Mouse (Mus musculus): ENCODE data around the gene Ankrd27. TPM values are rescaled to one million over a fixed set of nuclear protein-coding genes. Genes with fewer than 3 reads are reported as not detected.

Gene Ankrd27
- polyA plus RNA-seq, 1 experiment from 2014 or later = 17.3 TPM

DNA sequence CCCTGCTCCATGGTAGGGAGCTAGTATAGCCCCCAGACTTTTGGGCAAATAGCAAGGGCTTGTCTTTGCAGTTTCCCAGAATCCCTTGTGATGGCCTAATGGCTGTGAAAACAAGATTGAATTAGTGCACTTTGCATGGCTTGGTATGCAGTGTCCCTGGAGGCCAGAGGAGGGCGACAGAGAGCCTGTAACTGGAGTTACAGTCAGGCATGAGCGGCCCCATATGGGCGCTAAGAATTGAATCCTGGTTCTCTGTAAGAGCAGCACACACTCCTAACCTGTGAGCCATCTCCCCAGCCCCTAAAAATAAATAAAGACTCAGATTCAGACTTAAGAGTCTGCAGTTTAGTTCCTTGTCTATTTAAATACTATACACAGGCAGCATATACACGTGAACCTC lies 6.2 kb upstream of the Ankrd27 start:
- peak; percentile 78 for TF ChIP-seq CTCF (IDR thresholded peaks at IDR 0.05; ENCODE audit: low read depth)
- TF ChIP-seq EP300 (optimal IDR thresholded peaks at IDR 0.05) = no peak
- 37% methylated on average over 4 of the region's 4 CpGs for WGBS
- H3K9ac ChIP-seq (ENCODE audit: low read length) = no peak overlapping the region
- DNase-seq (ENCODE audit: low spot score) (peak; percentile 60), ATAC-seq (ENCODE audit: low FRiP score, low TSS enrichment) (peak; percentile 52; the same call in 1 of the 2 replicates)
- no peak overlapping the region for H3K4me2 ChIP-seq (replicated peaks; ENCODE audit: low read depth)
- peaks cover 2% of the 10 kb centered on the region; the same call in 1 of the 2 replicates for H3K4me1 ChIP-seq (replicated peaks; ENCODE audit: control insufficient read depth, insufficient read depth)
- no peaks in the 10 kb centered on the region for H3K36me3 ChIP-seq (ENCODE audit: control insufficient read depth, insufficient read depth, low read length)
- H3K27ac ChIP-seq (replicated peaks) = no peak overlapping the region
- no peaks in the 10 kb centered on the region; the same call in 1 of the 2 replicates for H3K27me3 ChIP-seq (ENCODE audit: control insufficient read depth, insufficient read depth, low read length)
- H3K9me3 ChIP-seq (ENCODE audit: control insufficient read depth, low read length) = no peaks in the 10 kb centered on the region
- H3K4me3 ChIP-seq (ENCODE audit: low read depth, low read length) = no peak overlapping the region

GRCm38 (mm10) chr7:35582719-35583118 lies 3.3 kb upstream of the Ankrd27 start:
- ATAC-seq (ENCODE audit: low FRiP score, low TSS enrichment) (no peak), DNase-seq (ENCODE audit: low spot score) (no peak)
- WGBS = 69% methylated on average over 5 of the region's 5 CpGs
- Histone ChIP-seq H3K27me3 (ENCODE audit: control insufficient read depth, insufficient read depth, low read length) (no peaks in the 10 kb centered on the region; the same call in 1 of the 2 replicates), H3K9me3 (ENCODE audit: control insufficient read depth, low read length) (no peaks in the 10 kb centered on the region), H3K36me3 (ENCODE audit: control insufficient read depth, insufficient read depth, low read length) (no peaks in the 10 kb centered on the region), H3K4me2 (replicated peaks; ENCODE audit: low read depth) (no peak overlapping the region), H3K4me1 (replicated peaks; ENCODE audit: control insufficient read depth, insufficient read depth) (peaks cover 6% of the 10 kb centered on the region), H3K27ac (replicated peaks) (no peak overlapping the region), H3K4me3 (ENCODE audit: low read depth, low read length) (no peak overlapping the region), H3K9ac (ENCODE audit: low read length) (no peak overlapping the region)
- TF ChIP-seq EP300 (optimal IDR thresholded peaks at IDR 0.05) (no peak), CTCF (IDR thresholded peaks at IDR 0.05; ENCODE audit: low read depth) (peak; percentile 51)

- Histone ChIP-seq H3K4me2 (replicated peaks; ENCODE audit: low read depth) (no peak overlapping the region), H3K27ac (replicated peaks) (no peak overlapping the region), H3K9me3 (ENCODE audit: control insufficient read depth, low read length) (no peaks in the 10 kb centered on the region), H3K4me3 (ENCODE audit: low read depth, low read length) (no peak overlapping the region), H3K4me1 (replicated peaks; ENCODE audit: control insufficient read depth, insufficient read depth) (peaks cover 6% of the 10 kb centered on the region), H3K9ac (ENCODE audit: low read length) (no peak overlapping the region), H3K36me3 (ENCODE audit: control insufficient read depth, insufficient read depth, low read length) (no peaks in the 10 kb centered on the region), H3K27me3 (ENCODE audit: control insufficient read depth, insufficient read depth, low read length) (no peaks in the 10 kb centered on the region; the same call in 1 of the 2 replicates)
- no peak for ATAC-seq (ENCODE audit: low FRiP score, low TSS enrichment)
- WGBS = 20% methylated on average over 11 of the region's 11 CpGs
- TF ChIP-seq CTCF (IDR thresholded peaks at IDR 0.05; ENCODE audit: low read depth) (no peak), EP300 (optimal IDR thresholded peaks at IDR 0.05) (no peak)
- DNase-seq (ENCODE audit: low spot score) = no peak
These were observed 2.5 kb upstream of the Ankrd27 start for GRCm38 (mm10) chr7:35583476-35584025.

DNA sequence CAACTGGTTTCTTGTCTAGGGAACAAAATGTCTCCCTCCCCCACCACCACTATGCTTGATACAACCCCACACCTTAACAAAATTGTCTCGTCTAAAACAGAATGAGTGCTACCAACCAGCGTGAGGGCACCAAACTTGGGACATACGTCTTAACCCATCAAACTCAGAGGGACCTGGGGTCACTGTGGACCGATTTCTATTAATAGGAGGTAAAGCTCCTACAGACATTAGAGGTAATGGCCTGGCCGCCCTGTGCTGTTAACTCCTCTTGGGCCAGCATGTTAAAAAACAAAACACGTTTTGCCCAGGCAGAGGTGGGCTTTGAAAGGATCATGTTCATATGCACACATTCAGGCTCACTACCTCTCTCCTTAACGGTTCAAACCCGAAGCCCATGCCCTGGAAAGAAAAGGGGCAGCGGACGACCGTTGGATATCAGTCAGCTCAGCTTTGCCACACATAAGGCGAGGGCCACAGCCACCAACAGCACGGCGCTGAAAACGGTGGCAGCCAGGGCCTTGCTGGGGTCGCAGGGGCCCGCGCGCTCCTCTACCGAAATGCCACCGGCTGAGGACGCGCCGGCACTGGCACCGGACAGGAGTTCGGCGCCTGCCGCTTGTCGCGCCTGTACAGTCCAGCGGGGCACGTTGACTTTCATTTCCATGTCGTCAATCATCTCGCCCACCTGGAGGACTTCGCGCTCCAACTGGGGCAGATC lies 1.8 kb upstream of the Ankrd27 start:
- H3K9me3 ChIP-seq (ENCODE audit: control insufficient read depth, low read length) = no peaks in the 10 kb centered on the region
- no peaks in the 10 kb centered on the region for H3K36me3 ChIP-seq (ENCODE audit: control insufficient read depth, insufficient read depth, low read length)
- peaks cover 6% of the 10 kb centered on the region for H3K4me1 ChIP-seq (replicated peaks; ENCODE audit: control insufficient read depth, insufficient read depth)
- no peaks in the 10 kb centered on the region; the same call in 1 of the 2 replicates for H3K27me3 ChIP-seq (ENCODE audit: control insufficient read depth, insufficient read depth, low read length)
- 6% methylated on average over 36 of the region's 36 CpGs for WGBS
- H3K4me2 ChIP-seq (replicated peaks; ENCODE audit: low read depth) = peak overlapping the region; percentile 98
- TF ChIP-seq CTCF (IDR thresholded peaks at IDR 0.05; ENCODE audit: low read depth) (no peak), EP300 (optimal IDR thresholded peaks at IDR 0.05) (no peak)
- DNase-seq (ENCODE audit: low spot score) (no peak), ATAC-seq (ENCODE audit: low FRiP score, low TSS enrichment) (no peak)
- peak overlapping the region; percentile 93 for H3K4me3 ChIP-seq (ENCODE audit: low read depth, low read length)
- peak overlapping the region; percentile 32 for H3K9ac ChIP-seq (ENCODE audit: low read length)
- H3K27ac ChIP-seq (replicated peaks) = no peak overlapping the region

DNA sequence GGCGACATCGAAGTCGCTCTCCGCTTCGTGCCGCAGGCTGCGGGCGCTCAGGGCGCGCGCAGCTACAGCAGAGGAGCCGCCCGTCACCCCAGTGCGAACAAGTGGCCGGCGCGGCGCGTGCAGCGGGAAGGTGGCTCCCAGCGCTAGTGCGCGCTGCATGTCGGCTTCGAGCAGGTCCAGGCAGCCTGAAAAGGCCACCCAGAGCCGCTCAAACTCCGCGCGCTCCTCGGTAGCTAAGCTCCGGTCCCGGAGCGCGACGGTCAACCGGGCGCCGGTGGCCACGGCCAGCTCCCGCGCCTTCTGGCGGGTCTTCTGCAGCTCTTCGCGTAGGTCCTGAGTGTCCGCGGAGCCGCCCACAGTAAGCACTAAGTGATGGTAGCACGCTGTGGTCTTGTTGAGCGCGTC lies 1.3 kb upstream of the Ankrd27 start:
- Histone ChIP-seq H3K4me3 (ENCODE audit: low read depth, low read length) (peak overlapping the region; percentile 93), H3K4me1 (replicated peaks; ENCODE audit: control insufficient read depth, insufficient read depth) (peaks cover 6% of the 10 kb centered on the region), H3K9me3 (ENCODE audit: control insufficient read depth, low read length) (no peaks in the 10 kb centered on the region), H3K4me2 (replicated peaks; ENCODE audit: low read depth) (peak overlapping the region; percentile 98), H3K9ac (ENCODE audit: low read length) (peak overlapping the region; percentile 32), H3K36me3 (ENCODE audit: control insufficient read depth, insufficient read depth, low read length) (no peaks in the 10 kb centered on the region), H3K27ac (replicated peaks) (no peak overlapping the region), H3K27me3 (ENCODE audit: control insufficient read depth, insufficient read depth, low read length) (no peaks in the 10 kb centered on the region; the same call in 1 of the 2 replicates)
- under 1% methylated on average over 50 of the region's 50 CpGs for WGBS
- ATAC-seq (ENCODE audit: low FRiP score, low TSS enrichment) (no peak), DNase-seq (ENCODE audit: low spot score) (peak; percentile 54)
- TF ChIP-seq CTCF (IDR thresholded peaks at IDR 0.05; ENCODE audit: low read depth) (no peak), EP300 (optimal IDR thresholded peaks at IDR 0.05) (no peak)
